Mouse (Mus musculus) testis, postnatal 14 days (tissue): Measurements from ENCODE around the gene Krtap5-1.
A peak's percentile ranks its signal among the peaks of the same experiment; 100 is the strongest.
"Not testable (repeated sequence)": the region's sequence is repeated elsewhere in the genome, so short reads cannot be mapped to it uniquely, and the experiment has no call there.

Experiments
- DNase-seq: peaks from one replicate; pipeline ENCODE4 v3.0.0; 2021; ENCODE audit warnings: low spot score

Gene Krtap5-1

GRCm38 (mm10) chr7:142297018-142297417 lies at the start of gene Krtap5-1:
Krtap5-1 (minus strand) TSS chr7:142297118.
- not testable (repeated sequence) for DNase-seq

DNA sequence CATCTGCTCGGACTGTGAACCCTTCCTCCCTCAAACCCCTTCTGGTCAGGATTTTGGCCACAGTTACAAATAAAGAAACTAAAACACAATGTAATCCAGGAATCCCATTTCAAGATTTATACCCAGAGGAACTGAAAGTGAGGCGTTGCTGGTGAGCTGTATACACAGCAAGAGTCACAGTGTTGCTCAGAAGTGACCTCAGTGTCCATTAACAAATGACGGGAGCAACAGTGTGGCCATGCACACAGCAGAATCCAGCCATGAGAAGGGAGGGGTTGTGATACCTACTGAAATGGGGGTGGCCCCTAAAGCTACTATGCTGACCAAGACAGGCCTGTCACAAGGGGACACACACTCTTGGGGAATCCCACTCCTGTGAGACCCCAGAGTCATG lies 45.3 kb upstream of the Krtap5-1 start:
- DNase-seq, result no peak

GRCm38 (mm10) chr7:142341564-142342246 lies 44.8 kb upstream of the Krtap5-1 start:
- no peak for DNase-seq

DNA sequence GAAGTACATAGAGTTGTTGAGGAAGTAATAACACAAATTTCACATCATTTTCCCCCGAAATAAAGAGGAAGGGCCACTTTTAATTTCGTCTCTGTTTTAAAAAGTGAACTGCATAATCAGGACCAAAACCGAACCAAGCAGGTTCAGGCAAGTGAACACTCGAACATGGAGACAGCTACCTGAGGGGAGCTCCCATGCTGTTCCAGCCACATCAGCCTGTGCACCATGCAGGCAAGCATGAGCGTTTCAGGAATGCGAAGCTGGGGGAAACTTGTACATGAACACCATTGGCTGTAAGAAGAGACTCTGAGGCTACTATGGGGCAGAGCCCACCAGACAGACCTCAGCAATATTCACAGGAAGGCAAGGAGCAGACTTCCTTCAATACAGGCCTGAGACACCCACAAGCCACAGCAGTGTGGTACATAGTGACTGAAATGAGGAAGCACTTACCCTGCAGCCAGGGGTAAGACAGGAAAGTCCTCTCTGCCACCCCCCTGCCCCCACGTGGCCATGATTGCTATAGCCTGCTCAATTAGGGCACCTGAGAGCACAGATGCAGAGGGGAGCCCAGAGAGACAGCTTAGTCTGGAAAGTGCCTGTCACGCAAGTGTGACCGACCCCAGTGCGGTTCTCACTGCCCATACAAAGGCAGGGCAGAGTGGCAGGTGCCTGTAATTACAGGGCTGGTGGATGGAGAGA lies 43.5 kb upstream of the Krtap5-1 start:
- no peak for DNase-seq

DNA sequence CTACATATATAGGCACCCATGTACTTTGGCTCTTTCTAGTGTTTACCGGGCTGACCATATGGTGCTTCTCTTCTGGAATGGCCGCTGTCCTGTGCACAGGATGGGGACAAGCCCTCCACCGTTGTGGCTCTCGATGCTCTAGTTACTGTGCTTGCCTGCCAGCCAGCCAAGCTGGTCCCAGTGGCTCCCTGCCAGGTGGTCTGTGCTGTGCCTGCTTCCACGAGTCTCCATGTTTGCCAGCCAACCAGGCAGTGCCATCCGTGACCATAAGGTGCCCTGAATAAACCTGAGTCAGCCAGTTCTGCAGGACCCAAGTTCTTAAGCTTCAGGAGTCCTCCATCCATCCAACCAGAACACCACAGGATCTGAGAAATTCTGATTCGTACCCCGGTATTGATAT lies 38.2 kb upstream of the Krtap5-1 start:
- no peak for DNase-seq

- peak; percentile 66 for DNase-seq
Observed at GRCm38 (mm10) chr7:142334246-142334645, 37.3 kb upstream of the Krtap5-1 start.

DNA sequence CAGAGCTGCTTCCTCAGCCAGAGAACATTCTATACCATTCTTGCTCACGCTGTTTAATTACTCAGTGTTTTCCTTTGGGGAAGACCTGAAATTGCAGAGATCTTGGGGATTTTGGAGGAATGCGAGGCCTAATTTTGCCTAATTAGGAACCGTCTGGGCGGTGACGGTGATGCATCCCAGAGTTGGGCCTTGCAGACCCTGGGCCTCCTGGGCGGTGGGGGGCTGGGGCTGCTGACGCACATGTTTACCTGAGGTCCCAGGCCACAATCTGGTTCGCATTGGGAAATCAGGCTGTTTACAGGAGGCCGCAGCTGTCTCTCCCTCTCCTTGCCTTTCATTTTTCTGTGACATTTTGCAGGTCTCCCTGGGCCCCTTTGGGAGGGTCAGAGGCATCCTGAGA lies 35.8 kb upstream of the Krtap5-1 start:
- DNase-seq, result not testable (repeated sequence)

DNA sequence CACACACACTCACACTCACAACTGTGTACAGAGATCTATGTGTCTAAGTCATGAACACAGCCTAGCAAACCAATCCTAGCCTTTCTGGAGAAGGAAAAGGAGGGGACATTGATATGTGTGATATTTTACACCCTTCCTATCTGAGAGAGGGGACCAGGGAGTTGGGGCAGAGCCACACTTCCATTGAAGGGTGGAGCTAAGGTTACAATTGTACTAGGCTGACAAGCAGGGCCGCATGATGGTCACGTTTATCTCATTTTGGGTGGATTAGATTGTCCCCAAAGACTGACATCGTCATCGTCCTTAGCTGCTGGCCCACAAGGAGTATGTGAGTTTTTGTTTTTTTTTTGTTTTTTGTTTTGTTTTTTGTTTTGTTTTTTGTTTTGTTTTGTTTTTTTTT lies 34.4 kb upstream of the Krtap5-1 start:
- no peak for DNase-seq

- peak; percentile 33 for DNase-seq
Observed at GRCm38 (mm10) chr7:142330271-142330724, 33.4 kb upstream of the Krtap5-1 start.

DNA sequence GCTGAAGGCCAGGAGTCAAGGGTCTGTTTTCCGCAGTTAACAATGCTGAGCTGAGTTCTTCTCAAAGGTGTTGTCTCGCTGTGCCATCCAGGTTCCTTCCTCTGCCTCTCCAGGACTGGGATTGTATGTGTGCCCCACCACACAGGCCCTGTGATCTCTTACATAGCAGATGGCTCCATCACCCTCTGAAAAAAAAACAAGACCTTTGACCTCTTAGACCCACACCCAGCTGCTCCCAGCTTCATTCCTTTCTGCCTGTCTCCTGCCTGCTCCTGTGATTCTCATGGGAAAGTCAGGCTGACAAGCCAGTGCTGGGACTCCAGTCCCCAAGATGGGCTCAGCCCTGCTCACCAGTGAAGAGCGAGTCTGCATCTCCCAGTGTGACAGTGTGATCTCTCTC lies 31.6 kb upstream of the Krtap5-1 start:
- no peak for DNase-seq

GRCm38 (mm10) chr7:142326714-142327445 lies 30.0 kb upstream of the Krtap5-1 start:
- DNase-seq, result no peak

- no peak for DNase-seq
Observed at GRCm38 (mm10) chr7:142323396-142324117, 26.6 kb upstream of the Krtap5-1 start.

- no peak for DNase-seq
Observed at GRCm38 (mm10) chr7:142322641-142323040, 25.7 kb upstream of the Krtap5-1 start.

GRCm38 (mm10) chr7:142321637-142322306 lies 24.9 kb upstream of the Krtap5-1 start:
- not testable (repeated sequence) for DNase-seq

DNA sequence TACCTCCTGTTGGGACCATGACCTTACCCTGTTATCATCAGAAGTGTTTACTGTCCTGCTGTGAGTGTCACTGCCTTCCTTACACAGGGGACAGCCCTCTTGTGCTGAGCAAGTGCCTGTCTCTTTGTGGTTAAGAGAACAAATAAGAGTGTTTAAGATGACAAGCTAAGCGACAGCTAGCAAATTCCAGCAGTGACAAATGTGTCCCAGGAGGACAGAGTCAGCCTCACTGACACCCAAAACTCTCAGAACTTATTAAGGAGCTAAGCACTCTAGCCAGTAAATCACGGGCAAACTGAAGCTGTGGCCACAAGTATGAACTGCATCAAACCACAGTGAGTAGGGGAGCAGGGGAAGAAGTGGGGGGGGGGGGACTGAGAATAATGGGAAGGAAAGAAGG lies 24.0 kb upstream of the Krtap5-1 start:
- no peak for DNase-seq

GRCm38 (mm10) chr7:142319124-142319523 lies 22.2 kb upstream of the Krtap5-1 start:
- DNase-seq, result no peak

DNA sequence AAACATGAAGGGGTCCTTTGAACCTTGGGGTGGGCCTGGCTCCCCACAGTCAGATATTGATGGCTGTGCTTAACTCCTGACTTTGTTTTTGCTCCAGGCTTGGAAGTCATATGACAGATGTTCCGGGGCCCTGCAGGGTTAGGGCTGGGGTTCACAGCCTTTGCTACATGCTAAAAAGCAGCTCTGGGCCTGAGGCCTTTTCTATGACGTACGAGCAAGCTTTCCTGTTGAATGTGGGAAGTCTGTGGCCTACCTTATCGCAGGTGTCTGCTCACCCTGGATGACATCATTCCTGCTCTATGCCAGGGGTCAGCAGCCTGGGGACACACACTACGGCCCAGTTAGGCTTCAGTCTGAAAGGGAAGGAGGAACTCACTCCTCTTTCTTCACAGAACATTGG lies 20.3 kb upstream of the Krtap5-1 start:
- DNase-seq, result no peak

GRCm38 (mm10) chr7:142316558-142316957 lies 19.6 kb upstream of the Krtap5-1 start:
- DNase-seq, result no peak

GRCm38 (mm10) chr7:142314600-142315285 lies 17.8 kb upstream of the Krtap5-1 start:
- DNase-seq, result no peak

- not testable (repeated sequence) for DNase-seq
Observed at GRCm38 (mm10) chr7:142303929-142304328, 7.0 kb upstream of the Krtap5-1 start.

DNA sequence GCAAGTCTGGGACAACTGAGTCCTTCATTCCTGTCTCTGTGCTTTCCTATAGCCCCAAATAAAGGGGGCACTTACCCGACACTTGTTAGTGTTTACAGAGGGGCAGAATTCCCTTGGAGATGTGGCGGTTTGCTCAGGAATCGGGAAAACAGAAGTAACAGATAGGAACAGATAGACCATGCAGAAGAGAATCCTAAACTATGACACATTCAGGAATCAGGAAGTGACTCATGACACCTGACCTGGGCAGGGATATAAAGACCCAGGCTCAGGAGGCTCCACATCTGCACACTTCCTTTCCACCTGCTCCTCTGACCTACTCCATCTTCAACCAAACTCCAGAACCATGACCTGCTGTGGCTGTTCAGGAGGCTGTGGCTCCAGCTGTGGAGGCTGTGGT lies 6.3 kb upstream of the Krtap5-1 start, which contains the start of gene Krtap5-4:
Gene Krtap5-4 (plus strand): TSS at position 301 of the 400 bp plus-strand sequence.
- DNase-seq, result no peak
